Mouse (Mus musculus): ENCODE measurements at regions not wholly inside any gene's neighbourhood (a gene's known extent, or its start where the extent isn't known, plus 50 kb on each side); places are given as distances from the start of the nearest gene placed in this dataset.

GRCm38 (mm10) chr2:61045467-61045866 lies 82.5 kb upstream of the Rbms1 start:
- no peaks in the 10 kb centered on the region for H3K36me3 ChIP-seq (ENCODE audit: insufficient read depth)
- H3K9me3 ChIP-seq (ENCODE audit: low read depth, low read length): no peaks in the 10 kb centered on the region
- WGBS: 57% methylated on average over 6 of the region's 6 CpGs
- H3K9ac ChIP-seq: no peak overlapping the region
- H3K27ac ChIP-seq (ENCODE audit: low read depth): no peak overlapping the region
- no peaks in the 10 kb centered on the region for H3K4me1 ChIP-seq (ENCODE audit: insufficient read depth)
- no peak for DNase-seq
- H3K27me3 ChIP-seq (ENCODE audit: insufficient read depth, low read length): no peaks in the 10 kb centered on the region
- no peak overlapping the region for H3K4me2 ChIP-seq
- ATAC-seq (ENCODE audit: insufficient read depth): no peak
- TF ChIP-seq CTCF (IDR thresholded peaks at IDR 0.05; ENCODE audit: low read depth): no peak
- H3K4me3 ChIP-seq (ENCODE audit: low read depth, low read length): no peak overlapping the region

GRCm38 (mm10) chr2:61032920-61033319 lies 69.9 kb upstream of the Rbms1 start:
- WGBS: 69% methylated on average over 1 of the region's 1 CpGs
- Histone ChIP-seq H3K4me3 (ENCODE audit: low read depth, low read length) (no peak overlapping the region), H3K36me3 (ENCODE audit: insufficient read depth) (no peaks in the 10 kb centered on the region), H3K4me2 (no peak overlapping the region), H3K9me3 (ENCODE audit: low read depth, low read length) (no peaks in the 10 kb centered on the region), H3K9ac (no peak overlapping the region), H3K4me1 (ENCODE audit: insufficient read depth) (no peaks in the 10 kb centered on the region), H3K27ac (ENCODE audit: low read depth) (peak overlapping the region; percentile 72), H3K27me3 (ENCODE audit: insufficient read depth, low read length) (no peaks in the 10 kb centered on the region)
- ATAC-seq (ENCODE audit: insufficient read depth) (0 out of 2 replicates have a peak, but pooled peaks have one; percentile 28), DNase-seq (peak; percentile 17)
- no peak for TF ChIP-seq CTCF (IDR thresholded peaks at IDR 0.05; ENCODE audit: low read depth)

- ATAC-seq (ENCODE audit: insufficient read depth) (no peak), DNase-seq (no peak)
- WGBS: 71% methylated on average over 2 of the region's 2 CpGs
- Histone ChIP-seq H3K36me3 (ENCODE audit: insufficient read depth) (no peaks in the 10 kb centered on the region), H3K27me3 (ENCODE audit: insufficient read depth, low read length) (no peaks in the 10 kb centered on the region), H3K4me1 (ENCODE audit: insufficient read depth) (peaks cover 5% of the 10 kb centered on the region; the same call in 1 of the 2 replicates), H3K9me3 (ENCODE audit: low read depth, low read length) (no peaks in the 10 kb centered on the region), H3K9ac (no peak overlapping the region), H3K4me3 (ENCODE audit: low read depth, low read length) (no peak overlapping the region), H3K27ac (ENCODE audit: low read depth) (no peak overlapping the region), H3K4me2 (no peak overlapping the region)
- TF ChIP-seq CTCF (IDR thresholded peaks at IDR 0.05; ENCODE audit: low read depth): no peak
Measured at GRCm38 (mm10) chr2:61029706-61030105, 66.7 kb upstream of the Rbms1 start.

- DNase-seq: no peak
- WGBS: 80% methylated on average over 2 of the region's 2 CpGs
- no peak for TF ChIP-seq CTCF (IDR thresholded peaks at IDR 0.05; ENCODE audit: low read depth)
Measured at GRCm38 (mm10) chr2:61028578-61028977, 65.6 kb upstream of the Rbms1 start.

GRCm38 (mm10) chr2:61027686-61028085 lies 64.7 kb upstream of the Rbms1 start:
- H3K27me3 ChIP-seq (ENCODE audit: insufficient read depth, low read length): no peaks in the 10 kb centered on the region
- peaks cover 5% of the 10 kb centered on the region; the same call in 1 of the 2 replicates for H3K4me1 ChIP-seq (ENCODE audit: insufficient read depth)
- no peaks in the 10 kb centered on the region for H3K9me3 ChIP-seq (ENCODE audit: low read depth, low read length)
- H3K27ac ChIP-seq (ENCODE audit: low read depth): no peak overlapping the region
- no peak overlapping the region for H3K4me2 ChIP-seq
- 82% methylated on average over 4 of the region's 4 CpGs for WGBS
- no peaks in the 10 kb centered on the region for H3K36me3 ChIP-seq (ENCODE audit: insufficient read depth)
- DNase-seq: no peak
- no peak for ATAC-seq (ENCODE audit: insufficient read depth)
- H3K4me3 ChIP-seq (ENCODE audit: low read depth, low read length): no peak overlapping the region
- H3K9ac ChIP-seq: no peak overlapping the region
- TF ChIP-seq CTCF (IDR thresholded peaks at IDR 0.05; ENCODE audit: low read depth): no peak

More at GRCm38 (mm10) chr2:61028578-61028977, 65.6 kb upstream of the Rbms1 start:
- Histone ChIP-seq H3K4me1 (ENCODE audit: insufficient read depth) (peaks cover 5% of the 10 kb centered on the region; the same call in 1 of the 2 replicates), H3K4me2 (no peak overlapping the region), H3K36me3 (ENCODE audit: insufficient read depth) (no peaks in the 10 kb centered on the region), H3K9ac (no peak overlapping the region), H3K27me3 (ENCODE audit: insufficient read depth, low read length) (no peaks in the 10 kb centered on the region), H3K4me3 (ENCODE audit: low read depth, low read length) (no peak overlapping the region), H3K9me3 (ENCODE audit: low read depth, low read length) (no peaks in the 10 kb centered on the region), H3K27ac (ENCODE audit: low read depth) (no peak overlapping the region)
- no peak for ATAC-seq (ENCODE audit: insufficient read depth)

GRCm38 (mm10) chr2:61022411-61022810 lies 59.4 kb upstream of the Rbms1 start:
- H3K4me2 ChIP-seq: no peak overlapping the region
- no peaks in the 10 kb centered on the region for H3K9me3 ChIP-seq (ENCODE audit: low read depth, low read length)
- no peak for TF ChIP-seq CTCF (IDR thresholded peaks at IDR 0.05; ENCODE audit: low read depth)
- no peaks in the 10 kb centered on the region for H3K27me3 ChIP-seq (ENCODE audit: insufficient read depth, low read length)
- peaks cover 5% of the 10 kb centered on the region; the same call in 1 of the 2 replicates for H3K4me1 ChIP-seq (ENCODE audit: insufficient read depth)
- no peak overlapping the region for H3K27ac ChIP-seq (ENCODE audit: low read depth)
- 85% methylated on average over 5 of the region's 5 CpGs for WGBS
- no peaks in the 10 kb centered on the region for H3K36me3 ChIP-seq (ENCODE audit: insufficient read depth)
- no peak overlapping the region for H3K4me3 ChIP-seq (ENCODE audit: low read depth, low read length)
- no peak overlapping the region for H3K9ac ChIP-seq
- DNase-seq: no peak
- no peak for ATAC-seq (ENCODE audit: insufficient read depth)

- no peak overlapping the region for H3K4me2 ChIP-seq
- no peaks in the 10 kb centered on the region for H3K27me3 ChIP-seq (ENCODE audit: insufficient read depth, low read length)
- H3K4me1 ChIP-seq (ENCODE audit: insufficient read depth): peaks cover 3% of the 10 kb centered on the region; the same call in 1 of the 2 replicates
- no peak overlapping the region for H3K4me3 ChIP-seq (ENCODE audit: low read depth, low read length)
- WGBS: 22% methylated on average over 4 of the region's 4 CpGs
- no peak overlapping the region for H3K27ac ChIP-seq (ENCODE audit: low read depth)
- DNase-seq (peak; percentile 68), ATAC-seq (ENCODE audit: insufficient read depth) (peak; percentile 38; the same call in 1 of the 2 replicates)
- no peak for TF ChIP-seq CTCF (IDR thresholded peaks at IDR 0.05; ENCODE audit: low read depth)
- H3K36me3 ChIP-seq (ENCODE audit: insufficient read depth): no peaks in the 10 kb centered on the region
- no peak overlapping the region for H3K9ac ChIP-seq
- H3K9me3 ChIP-seq (ENCODE audit: low read depth, low read length): no peaks in the 10 kb centered on the region
Measured at GRCm38 (mm10) chr2:61020791-61021190, 57.8 kb upstream of the Rbms1 start.
